Mouse (Mus musculus) neural tube, embryonic 12.5 days (tissue): ENCODE data around the gene Ube2f. TPM values are rescaled to one million over a fixed set of nuclear protein-coding genes. Genes with fewer than 3 reads are reported as not detected.

Experiments
- ATAC-seq: fragments of 200-750 bp; cut with Nextera tagmentation; 2 replicates; pipeline ENCODE4 v1.8.0; 2017; ENCODE audit warnings: low read depth, mild to moderate bottlenecking, moderate TSS enrichment, moderate library complexity; ENCODE audit not compliant: low FRiP score
- H3K27ac ChIP-seq: fragments of 300-500 bp; sonication (generic); 2 replicates; pipeline ENCODE4 v1.5.1; 2016
- H3K27me3 ChIP-seq: fragments of 300-500 bp; sonication (generic); replicated peaks from 2 replicates; pipeline ENCODE4 v1.6.1; 2016; ENCODE audit warnings: mild to moderate bottlenecking
- H3K36me3 ChIP-seq: fragments of 300-500 bp; sonication (generic); 2 replicates; pipeline ENCODE4 v1.6.1; 2016; ENCODE audit warnings: mild to moderate bottlenecking
- H3K4me1 ChIP-seq: fragments of 300-500 bp; sonication (generic); 2 replicates; pipeline ENCODE4 v1.6.1; 2016
- H3K4me2 ChIP-seq: fragments of 300-500 bp; sonication (generic); replicated peaks from 2 replicates; pipeline ENCODE4 v1.6.1; 2016; ENCODE audit warnings: mild to moderate bottlenecking
- H3K4me3 ChIP-seq: fragments of 300-500 bp; sonication (generic); 2 replicates; pipeline ENCODE4 v1.5.1; 2016
- H3K9ac ChIP-seq: fragments of 300-500 bp; sonication (generic); 2 replicates; pipeline ENCODE4 v1.6.1; 2016; ENCODE audit warnings: mild to moderate bottlenecking
- H3K9me3 ChIP-seq: fragments of 300-500 bp; sonication (generic); 2 replicates; pipeline ENCODE4 v1.6.1; 2016; ENCODE audit warnings: mild to moderate bottlenecking
- WGBS: fragments of 180-500 bp; shearing (Covaris S2); methylation state at CpG from one replicate; pipeline ENCODE4 v1.1.7; 2016; 5-methylcytosine and 5-hydroxymethylcytosine counted together
- polyA plus RNA-seq: library from polyadenylated mRNA; unstranded; fragments of >200 nt; fragmentation: Nextera tagmentation; extraction: Ambion mirVana; gene quantifications from 2 replicates; pipeline ENCODE4 v1.2.1, GENCODE M21; 2016

Ube2f gene
- polyA plus RNA-seq, 1 experiment from 2014 or later = 71.4 TPM

GRCm38 (mm10) chr1:91302021-91302420 lies 51.9 kb downstream of the Ube2f start:
- ATAC-seq = no peak
- H3K9ac ChIP-seq = no peak overlapping the region
- H3K36me3 ChIP-seq = peaks cover 18% of the 10 kb centered on the region; the same call in 1 of the 2 replicates
- no peak overlapping the region for H3K4me2 ChIP-seq
- no peaks in the 10 kb centered on the region for H3K27me3 ChIP-seq
- H3K27ac ChIP-seq = no peak overlapping the region
- no peak overlapping the region for H3K4me3 ChIP-seq
- peaks cover 5% of the 10 kb centered on the region for H3K4me1 ChIP-seq
- 92% methylated on average over 3 of the region's 3 CpGs for WGBS
- no peaks in the 10 kb centered on the region for H3K9me3 ChIP-seq

- H3K9ac ChIP-seq = no peak overlapping the region
- ATAC-seq = no peak
- no peaks in the 10 kb centered on the region for H3K9me3 ChIP-seq
- no peak overlapping the region for H3K4me2 ChIP-seq
- H3K27me3 ChIP-seq = no peaks in the 10 kb centered on the region
- no peak overlapping the region for H3K4me3 ChIP-seq
- WGBS = 92% methylated on average over 4 of the region's 4 CpGs
- H3K27ac ChIP-seq = no peak overlapping the region
- H3K4me1 ChIP-seq = no peaks in the 10 kb centered on the region
- H3K36me3 ChIP-seq = peaks cover 38% of the 10 kb centered on the region
Measured at GRCm38 (mm10) chr1:91304621-91305020, 54.5 kb downstream of the Ube2f start.

GRCm38 (mm10) chr1:91309366-91310085 lies 59.4 kb downstream of the Ube2f start:
- WGBS = 92% methylated on average over 13 of the region's 13 CpGs
- Histone ChIP-seq H3K36me3 (peaks cover 47% of the 10 kb centered on the region), H3K9me3 (no peaks in the 10 kb centered on the region), H3K4me2 (no peak overlapping the region), H3K27me3 (no peaks in the 10 kb centered on the region), H3K9ac (no peak overlapping the region), H3K4me3 (no peak overlapping the region), H3K27ac (no peak overlapping the region), H3K4me1 (peaks cover 8% of the 10 kb centered on the region)
- no peak for ATAC-seq

- Histone ChIP-seq H3K9me3 (no peaks in the 10 kb centered on the region), H3K4me2 (no peak overlapping the region), H3K4me3 (no peak overlapping the region), H3K36me3 (peaks cover 33% of the 10 kb centered on the region), H3K27me3 (no peaks in the 10 kb centered on the region), H3K27ac (no peak overlapping the region), H3K4me1 (peaks cover 8% of the 10 kb centered on the region), H3K9ac (no peak overlapping the region)
- ATAC-seq = no peak
- 93% methylated on average over 4 of the region's 4 CpGs for WGBS
Measured at GRCm38 (mm10) chr1:91312273-91312672, 62.2 kb downstream of the Ube2f start.

GRCm38 (mm10) chr1:91313251-91313650 lies 63.1 kb downstream of the Ube2f start:
- H3K4me2 ChIP-seq = no peak overlapping the region
- H3K27ac ChIP-seq = no peak overlapping the region
- ATAC-seq = no peak
- H3K4me3 ChIP-seq = no peak overlapping the region
- peaks cover 27% of the 10 kb centered on the region for H3K36me3 ChIP-seq
- WGBS = 66% methylated on average over 5 of the region's 5 CpGs
- H3K4me1 ChIP-seq = peaks cover 8% of the 10 kb centered on the region
- no peaks in the 10 kb centered on the region for H3K9me3 ChIP-seq
- no peak overlapping the region for H3K9ac ChIP-seq
- H3K27me3 ChIP-seq = no peaks in the 10 kb centered on the region

GRCm38 (mm10) chr1:91317656-91318055 lies 67.6 kb downstream of the Ube2f start:
- no peak for ATAC-seq
- 93% methylated on average over 6 of the region's 6 CpGs for WGBS
- H3K4me1 ChIP-seq = peaks cover 8% of the 10 kb centered on the region

GRCm38 (mm10) chr1:91321760-91322438 lies 71.8 kb downstream of the Ube2f start, which contains the start of gene Espnl:
Gene Espnl (plus strand): TSS chr1:91322075.
- Histone ChIP-seq H3K36me3 (no peaks in the 10 kb centered on the region), H3K4me1 (no peaks in the 10 kb centered on the region), H3K4me2 (no peak within 1 kb of the TSS), H3K9ac (no peak within 1 kb of the TSS), H3K4me3 (no peak within 1 kb of the TSS), H3K9me3 (no peaks in the 10 kb centered on the region), H3K27me3 (no peaks in the 10 kb centered on the region), H3K27ac (no peak within 1 kb of the TSS)
- WGBS = 84% methylated on average over 19 of the region's 19 CpGs
- ATAC-seq = no peak

More at GRCm38 (mm10) chr1:91317656-91318055, 67.6 kb downstream of the Ube2f start:
- Histone ChIP-seq H3K9me3 (no peaks in the 10 kb centered on the region), H3K36me3 (no peaks in the 10 kb centered on the region), H3K27me3 (no peaks in the 10 kb centered on the region), H3K9ac (no peak overlapping the region), H3K27ac (no peak overlapping the region), H3K4me3 (no peak overlapping the region), H3K4me2 (no peak overlapping the region)

GRCm38 (mm10) chr1:91324646-91325045 lies 74.5 kb downstream of the Ube2f start:
- Histone ChIP-seq H3K9me3 (no peaks in the 10 kb centered on the region), H3K4me2 (no peak overlapping the region), H3K27ac (no peak overlapping the region), H3K36me3 (no peaks in the 10 kb centered on the region), H3K9ac (no peak overlapping the region), H3K27me3 (no peaks in the 10 kb centered on the region), H3K4me1 (no peaks in the 10 kb centered on the region), H3K4me3 (no peak overlapping the region)
- 73% methylated on average over 2 of the region's 2 CpGs for WGBS
- ATAC-seq = no peak

- Histone ChIP-seq H3K9ac (no peak overlapping the region), H3K36me3 (no peaks in the 10 kb centered on the region), H3K4me3 (no peak overlapping the region), H3K27ac (no peak overlapping the region), H3K9me3 (no peaks in the 10 kb centered on the region), H3K4me1 (no peaks in the 10 kb centered on the region), H3K4me2 (no peak overlapping the region), H3K27me3 (no peaks in the 10 kb centered on the region)
- WGBS = 77% methylated on average over 4 of the region's 4 CpGs
- ATAC-seq = no peak
Measured at GRCm38 (mm10) chr1:91325488-91326042, 75.5 kb downstream of the Ube2f start.

GRCm38 (mm10) chr1:91332102-91332501 lies 82.0 kb downstream of the Ube2f start:
- no peaks in the 10 kb centered on the region for H3K4me1 ChIP-seq
- H3K27ac ChIP-seq = no peak overlapping the region
- H3K9me3 ChIP-seq = no peaks in the 10 kb centered on the region
- 55% methylated on average over 4 of the region's 4 CpGs for WGBS
- no peaks in the 10 kb centered on the region for H3K27me3 ChIP-seq
- H3K9ac ChIP-seq = no peak overlapping the region
- no peak overlapping the region for H3K4me2 ChIP-seq
- H3K4me3 ChIP-seq = no peak overlapping the region
- no peak for ATAC-seq
- H3K36me3 ChIP-seq = no peaks in the 10 kb centered on the region

GRCm38 (mm10) chr1:91333582-91333981 lies 83.5 kb downstream of the Ube2f start:
- H3K4me3 ChIP-seq = no peak overlapping the region
- no peaks in the 10 kb centered on the region for H3K9me3 ChIP-seq
- H3K36me3 ChIP-seq = no peaks in the 10 kb centered on the region
- no peak for ATAC-seq
- no peaks in the 10 kb centered on the region for H3K4me1 ChIP-seq
- H3K27ac ChIP-seq = no peak overlapping the region
- H3K27me3 ChIP-seq = no peaks in the 10 kb centered on the region
- no peak overlapping the region for H3K4me2 ChIP-seq
- no peak overlapping the region for H3K9ac ChIP-seq

- Histone ChIP-seq H3K9me3 (no peaks in the 10 kb centered on the region), H3K9ac (no peak overlapping the region), H3K4me2 (no peak overlapping the region), H3K36me3 (no peaks in the 10 kb centered on the region), H3K4me3 (no peak overlapping the region), H3K4me1 (no peaks in the 10 kb centered on the region), H3K27ac (no peak overlapping the region), H3K27me3 (no peaks in the 10 kb centered on the region; the same call in 1 of the 2 replicates)
- ATAC-seq = no peak
- 89% methylated on average over 7 of the region's 7 CpGs for WGBS
Measured at GRCm38 (mm10) chr1:91337355-91337754, 87.3 kb downstream of the Ube2f start.
